ENCODE assay signal across 8 mouse cellular contexts in genomic region chr9:63059234-63059842, GRCm38 (mm10).
A peak's percentile ranks its signal among the peaks of the same experiment; 100 is the strongest.
DNase-seq lines count a peak whose midpoint lies in the region; ATAC-seq and TF ChIP-seq lines count a peak whose summit lies in the region.

No protein-coding gene starts in this region.

- no peak overlapping the region for H3K27ac ChIP-seq in cerebellum, adult 2 months (ENCODE audit: insufficient read depth, low read length)
- H3K27ac ChIP-seq in forebrain, postnatal 0 days (ENCODE audit: low read depth, low read length): no peak overlapping the region
- H3K27ac ChIP-seq in liver, embryonic 11.5 days (ENCODE audit: low read depth, low read length): no peak overlapping the region
- no peak overlapping the region for H3K27ac ChIP-seq in neural tube, embryonic 14.5 days (ENCODE audit: low read depth, low read length)

- peaks cover 5% of the 10 kb centered on the region for H3K27me3 ChIP-seq in E14TG2a.4 (ENCODE audit: insufficient read depth, low read length)
- no peaks in the 10 kb centered on the region for H3K27me3 ChIP-seq in cerebellum, adult 2 months (ENCODE audit: control insufficient read depth, insufficient read depth, low read length)
- H3K27me3 ChIP-seq in forebrain, postnatal 0 days (ENCODE audit: insufficient read depth, low read length): no peaks in the 10 kb centered on the region
- no peaks in the 10 kb centered on the region for H3K27me3 ChIP-seq in liver, embryonic 11.5 days (replicated peaks; ENCODE audit: control insufficient read depth, insufficient read depth, low read length)
- no peaks in the 10 kb centered on the region for H3K27me3 ChIP-seq in neural tube, embryonic 14.5 days (ENCODE audit: control insufficient read depth, insufficient read depth, low read length)

- peak; percentile 24 to 28 for DNase-seq in cerebellum, adult 2 months
- DNase-seq in forebrain, postnatal 0 days: peak; percentile 71
- DNase-seq in heart, postnatal 10 days: peak; percentile 43 to 48
- peak; percentile 69 to 85 for DNase-seq in kidney, postnatal 25 days
- DNase-seq in liver, embryonic 11.5 days (ENCODE audit: low spot score): peak; percentile 39
- DNase-seq in thymus, postnatal 14 days: peak; percentile 25

- intact Hi-C loops in heart, postnatal 10 days (cut with DNase I): no loop called here

- TF ChIP-seq CTCF in E14TG2a.4 (conservative IDR thresholded peaks at IDR 0.05; ENCODE audit: low read length): no peak
- TF ChIP-seq CTCF in cerebellum, adult 2 months (IDR thresholded peaks at IDR 0.05; ENCODE audit: borderline replicate concordance, insufficient read depth, low read depth, low read length): no peak
- TF ChIP-seq CTCF in forebrain, postnatal 0 days (IDR thresholded peaks at IDR 0.05; ENCODE audit: low read depth): no peak

- H3K4me1 ChIP-seq in E14TG2a.4 (replicated peaks; ENCODE audit: low read depth, low read length): peaks cover 19% of the 10 kb centered on the region
- H3K4me1 ChIP-seq in cerebellum, adult 2 months (ENCODE audit: control insufficient read depth, insufficient read depth, low read length): no peaks in the 10 kb centered on the region
- H3K4me1 ChIP-seq in forebrain, postnatal 0 days (ENCODE audit: insufficient read depth): peaks cover 10% of the 10 kb centered on the region; the same call in 1 of the 2 replicates
- no peaks in the 10 kb centered on the region for H3K4me1 ChIP-seq in liver, embryonic 11.5 days (replicated peaks; ENCODE audit: control insufficient read depth, insufficient read depth, low read length)
- peaks cover 7% of the 10 kb centered on the region for H3K4me1 ChIP-seq in neural tube, embryonic 14.5 days (ENCODE audit: control insufficient read depth, insufficient read depth, low read length)

- WGBS in cerebellum, adult 2 months: 15% methylated on average over 10 of the region's 10 CpGs
- WGBS in forebrain, postnatal 0 days: 4% methylated on average over 10 of the region's 10 CpGs
- WGBS in liver, embryonic 11.5 days: 12% methylated on average over 10 of the region's 10 CpGs
- WGBS in neural tube, embryonic 14.5 days: 6% methylated on average over 10 of the region's 10 CpGs

- peaks cover 9% of the 10 kb centered on the region for H3K9me3 ChIP-seq in E14TG2a.4 (ENCODE audit: low read length)
- peaks cover 7% of the 10 kb centered on the region; the same call in 1 of the 2 replicates for H3K9me3 ChIP-seq in forebrain, postnatal 0 days (ENCODE audit: low read length)
- no peaks in the 10 kb centered on the region; the same call in 1 of the 2 replicates for H3K9me3 ChIP-seq in liver, embryonic 11.5 days (ENCODE audit: control insufficient read depth, low read length)
- H3K9me3 ChIP-seq in neural tube, embryonic 14.5 days (ENCODE audit: control insufficient read depth, low read length): peaks cover 4% of the 10 kb centered on the region; the same call in 1 of the 2 replicates

- TF ChIP-seq POLR2A in cerebellum, adult 2 months (IDR thresholded peaks at IDR 0.05; ENCODE audit: borderline replicate concordance, insufficient read depth, low read length): no peak

- no peak overlapping the region for H3K9ac ChIP-seq in forebrain, postnatal 0 days
- no peak overlapping the region for H3K9ac ChIP-seq in liver, embryonic 11.5 days (ENCODE audit: low read depth, low read length)
- no peak overlapping the region for H3K9ac ChIP-seq in neural tube, embryonic 14.5 days (replicated peaks; ENCODE audit: low read depth, low read length)

- peak; percentile 98 for ATAC-seq in forebrain, postnatal 0 days
- ATAC-seq in liver, embryonic 11.5 days (replicated peaks; ENCODE audit: low FRiP score): no peak
- ATAC-seq in neural tube, embryonic 14.5 days (ENCODE audit: low read depth): peak; percentile 81

- peak overlapping the region; percentile 29 for H3K4me2 ChIP-seq in forebrain, postnatal 0 days (ENCODE audit: low read depth)
- H3K4me2 ChIP-seq in liver, embryonic 11.5 days: peak overlapping the region; percentile 39
- H3K4me2 ChIP-seq in neural tube, embryonic 14.5 days (ENCODE audit: low read depth, low read length): peak overlapping the region; percentile 33

- H3K36me3 ChIP-seq in E14TG2a.4 (ENCODE audit: insufficient read depth, low read length): no peaks in the 10 kb centered on the region
- no peaks in the 10 kb centered on the region for H3K36me3 ChIP-seq in forebrain, postnatal 0 days (ENCODE audit: insufficient read depth)
- H3K36me3 ChIP-seq in liver, embryonic 11.5 days (ENCODE audit: control insufficient read depth, insufficient read depth, low read length): no peaks in the 10 kb centered on the region
- no peaks in the 10 kb centered on the region for H3K36me3 ChIP-seq in neural tube, embryonic 14.5 days (ENCODE audit: control insufficient read depth, insufficient read depth, low read length)

- H3K4me3 ChIP-seq in E14TG2a.4 (replicated peaks; ENCODE audit: low read length): peak overlapping the region; percentile 62
- no peak overlapping the region for H3K4me3 ChIP-seq in cerebellum, adult 2 months (replicated peaks; ENCODE audit: insufficient read depth, low read depth, low read length)
- peak overlapping the region; percentile 4 for H3K4me3 ChIP-seq in forebrain, postnatal 0 days (ENCODE audit: low read depth, low read length)
- H3K4me3 ChIP-seq in liver, embryonic 11.5 days (ENCODE audit: low read depth, low read length): no peak overlapping the region
- no peak overlapping the region for H3K4me3 ChIP-seq in neural tube, embryonic 14.5 days (ENCODE audit: low read depth, low read length)

Comparison
In these comparisons a context has a peak if more than half of its experiments do, and no peak if none do; other contexts are left out.
1. H3K4me3 ChIP-seq: peak in E14TG2a.4 (single experiment) and forebrain, postnatal 0 days (single experiment); none in cerebellum, adult 2 months (single experiment), liver, embryonic 11.5 days (single experiment) and neural tube, embryonic 14.5 days (single experiment).
2. DNase-seq: peak in every context shown above with its lines; median percentile 77 in kidney, postnatal 25 days; 71 in forebrain, postnatal 0 days; 46 in heart, postnatal 10 days; 39 in liver, embryonic 11.5 days; 26 in cerebellum, adult 2 months; 25 in thymus, postnatal 14 days.
3. Peak in every context shown above with its lines, with median percentiles within 50 percentile points of each other: H3K4me2 ChIP-seq.